Mouse (Mus musculus): ENCODE data around the gene Proser2.

GRCm38 (mm10) chr2:6099443-6099842 lies 30.6 kb downstream of the Proser2 start:
- TF ChIP-seq CTCF (IDR thresholded peaks at IDR 0.05; ENCODE audit: low read depth), result no peak
- no peak for TF ChIP-seq EP300 (IDR thresholded peaks at IDR 0.05; ENCODE audit: low read depth)
